Mouse (Mus musculus) left cerebral cortex, adult 9 months (tissue): Measurements from ENCODE around the gene Fbxo45.
"Not testable (repeated sequence)": the region's sequence is repeated elsewhere in the genome, so short reads cannot be mapped to it uniquely, and the experiment has no call there.

Source experiments
- DNase-seq, 2 experiments: peaks; one replicate each; pipeline ENCODE4 v3.0.0; 2022; ENCODE audit warnings: low spot score in 2 of 2

The Fbxo45 gene

DNA sequence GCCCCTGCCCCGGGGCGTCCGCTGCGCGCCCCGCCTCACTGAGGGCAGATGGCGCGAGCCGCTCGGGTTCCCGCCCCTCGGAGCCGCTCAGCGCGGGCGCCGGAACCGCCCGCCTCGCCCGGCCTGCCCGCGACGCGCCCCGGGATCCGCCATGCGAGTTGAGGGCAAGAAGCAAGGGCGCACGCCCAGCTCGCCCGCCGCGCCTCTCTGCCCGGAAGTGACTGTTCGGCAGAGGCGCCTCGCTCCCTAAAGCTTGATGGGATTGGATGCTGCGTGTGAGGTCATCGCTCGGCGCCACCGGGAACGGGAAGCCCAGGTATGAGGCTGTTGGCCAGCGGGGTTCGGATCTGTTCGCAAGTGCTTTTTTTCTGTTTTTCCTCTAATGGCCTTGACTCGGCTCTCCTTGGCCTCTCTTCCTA lies at the start of gene Fbxo45, which contains the start of gene Wdr53:
Gene Fbxo45, minus strand, starts transcription at position 207 of the 419 bp plus-strand sequence.
Gene Wdr53, plus strand, starts transcription at position 276 of the 419 bp plus-strand sequence.
- DNase-seq: peak; percentile 96 to 97

DNA sequence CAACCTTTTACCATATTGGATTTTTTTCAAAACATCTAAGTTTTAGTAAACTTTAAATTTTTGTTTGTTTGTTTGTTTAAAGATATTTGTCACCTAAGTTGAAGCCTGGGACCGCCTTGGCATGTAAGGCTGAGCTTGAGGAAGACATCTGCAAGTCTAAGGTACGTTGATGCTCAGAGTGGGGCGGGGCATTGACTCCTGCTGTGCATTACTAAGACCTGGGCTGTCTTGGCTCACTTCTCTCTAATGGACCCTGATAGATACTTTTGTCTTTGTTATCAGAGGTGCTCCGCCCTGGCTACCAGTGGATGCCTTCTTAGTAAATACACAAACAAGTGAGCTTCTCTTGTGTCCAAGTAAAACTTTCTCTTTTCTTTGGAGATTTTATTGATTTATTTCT lies 44.9 kb upstream of the Fbxo45 start:
- DNase-seq: no peak

DNA sequence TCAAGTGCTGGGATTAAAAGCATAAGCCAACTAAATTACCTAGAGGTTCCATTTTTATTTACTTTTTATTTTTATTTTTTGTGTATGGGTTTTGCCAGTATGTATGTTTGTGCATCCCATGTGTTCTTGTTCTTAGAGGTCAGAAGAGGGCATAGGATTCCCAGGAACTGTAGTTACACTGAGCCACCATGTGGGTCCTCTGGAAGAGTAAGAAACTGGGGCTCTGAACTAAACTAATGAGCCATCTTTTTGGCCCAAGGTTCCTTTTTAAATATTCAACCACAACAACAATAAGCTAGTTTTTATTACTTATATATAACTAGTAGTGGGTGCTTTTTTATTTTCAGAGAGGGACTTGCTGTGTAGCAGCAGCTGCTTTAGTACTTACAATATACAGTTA lies 35.6 kb upstream of the Fbxo45 start:
- DNase-seq: no peak

DNA sequence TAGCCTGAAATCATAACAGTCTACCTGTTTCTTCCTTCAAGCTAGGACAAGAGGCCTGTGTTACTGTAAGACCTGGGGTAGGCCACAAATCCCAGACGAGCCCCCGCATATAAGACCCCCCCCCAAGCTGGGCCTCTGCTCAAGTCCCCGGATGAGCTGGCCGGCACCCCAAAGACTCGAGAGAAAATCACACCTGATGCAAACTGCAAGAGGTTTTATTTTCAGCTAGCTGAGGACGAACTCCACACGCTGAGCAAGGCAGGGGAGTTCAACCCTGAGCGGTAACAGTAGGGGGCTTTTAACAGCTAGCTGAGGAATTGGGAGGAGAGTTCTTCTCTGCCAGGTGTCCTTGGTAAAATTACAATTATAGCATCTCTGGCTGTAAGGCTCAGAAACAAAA lies 33.3 kb upstream of the Fbxo45 start:
- DNase-seq: no peak

DNA sequence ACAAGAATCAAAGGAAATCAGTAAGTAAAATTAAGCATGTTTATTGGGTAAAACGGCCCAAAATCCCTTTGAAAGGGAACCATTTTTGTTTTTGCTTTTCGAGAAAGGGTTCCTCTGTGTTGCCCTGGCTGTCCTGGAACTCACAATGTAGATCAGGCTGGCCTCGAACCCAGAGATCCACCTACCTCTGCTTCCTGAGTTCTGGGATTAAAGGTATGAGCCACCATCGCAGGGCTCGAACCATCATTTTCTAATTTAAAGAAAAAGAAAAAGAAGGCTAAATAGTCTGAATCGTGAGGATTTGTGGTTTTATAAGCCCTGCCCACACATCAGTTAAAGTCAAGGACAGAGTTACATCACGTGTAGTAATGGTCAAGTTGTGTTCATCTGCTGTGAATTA lies 31.4 kb upstream of the Fbxo45 start:
- DNase-seq: no peak

DNA sequence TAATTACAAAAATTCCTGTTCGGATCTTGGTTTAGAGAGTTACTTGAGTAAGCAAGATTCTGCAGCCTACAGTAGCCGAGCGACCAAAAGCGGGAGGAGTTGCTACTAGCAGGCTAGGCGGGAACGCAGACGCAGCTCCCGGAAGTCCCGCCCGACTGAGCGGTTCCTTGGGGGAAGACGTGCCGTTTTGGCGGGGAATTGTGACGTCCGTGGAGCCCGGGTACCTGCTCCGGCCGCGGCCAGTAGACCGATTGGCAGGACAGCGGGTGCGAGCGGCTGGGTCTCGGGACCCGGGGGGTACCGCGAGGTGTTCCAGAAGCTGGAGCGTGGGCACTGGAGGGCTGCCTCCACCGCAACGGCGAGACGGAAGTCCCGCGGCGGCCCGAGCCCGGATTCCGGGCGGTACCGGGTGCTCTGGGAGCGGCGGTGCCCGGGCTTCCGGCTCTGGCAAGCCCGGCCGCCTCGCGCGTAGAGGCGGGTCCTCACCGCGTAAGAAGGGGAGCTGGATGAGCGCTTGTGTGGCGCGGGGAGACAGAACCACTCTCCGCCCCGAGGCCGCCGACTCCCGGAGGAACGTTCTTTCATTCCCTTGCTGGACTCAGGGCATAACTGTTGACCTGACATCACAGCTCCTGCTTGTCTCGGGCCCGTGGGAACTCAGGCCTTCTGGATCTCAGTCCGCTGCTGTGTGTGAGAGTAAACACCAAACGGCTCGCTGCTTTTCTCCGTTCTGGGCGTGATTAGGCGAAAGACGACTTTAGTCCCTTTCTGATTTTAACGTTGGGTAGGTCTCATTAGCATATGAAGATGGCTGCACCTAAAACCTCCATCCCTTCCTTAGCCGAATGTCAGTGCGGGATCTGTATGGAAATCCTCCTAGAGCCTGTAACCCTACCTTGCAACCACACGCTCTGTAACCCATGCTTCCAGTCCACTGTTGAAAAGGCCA lies 30.6 kb upstream of the Fbxo45 start, which contains the start of gene Rnf168:
Gene Rnf168, plus strand, starts transcription at position 152 of the 949 bp plus-strand sequence.
- DNase-seq: peak; percentile 72 to 90

DNA sequence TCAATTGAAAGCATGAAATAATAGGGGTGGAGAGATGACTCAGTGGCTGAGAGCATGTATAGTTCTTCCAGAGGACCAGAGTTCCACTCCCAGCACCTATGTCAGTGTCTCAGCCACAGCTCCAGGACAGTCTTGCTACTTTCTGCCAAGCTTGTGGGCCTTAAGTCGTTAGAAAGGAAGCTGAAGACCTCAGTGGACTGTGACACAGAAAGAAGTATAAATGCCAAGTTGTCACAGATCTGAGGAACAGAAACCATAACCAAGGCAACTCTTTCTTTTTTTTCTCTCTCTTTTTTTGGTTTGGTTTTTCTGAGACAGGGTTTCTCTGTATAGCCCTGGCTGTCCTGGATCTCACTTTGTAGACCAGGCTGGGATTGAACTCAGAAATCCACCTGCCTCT lies 28.9 kb upstream of the Fbxo45 start:
- no peak for DNase-seq

DNA sequence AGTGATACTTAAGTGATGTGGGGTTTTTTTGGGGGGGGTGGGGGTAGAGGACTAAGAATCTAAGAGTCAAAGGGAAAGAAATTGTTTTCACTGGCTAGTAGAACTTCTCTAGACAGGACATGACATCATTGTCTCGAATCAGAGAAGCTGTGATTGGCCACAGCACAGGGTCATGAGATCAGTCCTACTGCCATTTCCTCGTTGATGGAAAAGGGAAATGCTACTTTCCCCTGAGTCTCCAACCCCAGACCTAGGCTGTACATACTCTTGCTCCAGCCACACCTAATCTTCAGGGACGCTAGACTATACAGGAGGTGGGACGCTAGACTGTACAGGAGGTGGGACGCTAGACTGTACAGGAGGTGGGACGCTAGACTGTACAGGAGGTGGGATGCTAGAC lies 28.1 kb upstream of the Fbxo45 start:
- DNase-seq: no peak

DNA sequence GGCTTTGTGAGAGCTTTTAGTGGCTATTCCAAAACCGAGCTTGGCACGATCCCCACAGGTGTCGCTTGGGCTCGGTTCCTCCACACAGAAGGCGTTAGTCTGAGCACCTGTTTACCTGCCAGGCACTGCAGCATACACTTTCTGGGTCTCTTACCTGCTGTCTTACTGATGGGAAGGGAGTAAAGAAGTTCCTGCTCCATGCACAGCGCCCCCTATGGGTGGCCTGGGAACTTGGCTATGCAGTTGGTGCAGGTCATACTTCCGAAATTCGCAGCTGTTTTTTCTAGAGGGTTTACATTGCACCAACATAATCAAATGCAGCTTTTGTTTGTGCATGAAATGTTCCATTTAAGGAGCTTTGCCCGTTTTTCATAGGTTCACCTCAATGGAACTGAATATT lies 26.4 kb upstream of the Fbxo45 start:
- DNase-seq: no peak

DNA sequence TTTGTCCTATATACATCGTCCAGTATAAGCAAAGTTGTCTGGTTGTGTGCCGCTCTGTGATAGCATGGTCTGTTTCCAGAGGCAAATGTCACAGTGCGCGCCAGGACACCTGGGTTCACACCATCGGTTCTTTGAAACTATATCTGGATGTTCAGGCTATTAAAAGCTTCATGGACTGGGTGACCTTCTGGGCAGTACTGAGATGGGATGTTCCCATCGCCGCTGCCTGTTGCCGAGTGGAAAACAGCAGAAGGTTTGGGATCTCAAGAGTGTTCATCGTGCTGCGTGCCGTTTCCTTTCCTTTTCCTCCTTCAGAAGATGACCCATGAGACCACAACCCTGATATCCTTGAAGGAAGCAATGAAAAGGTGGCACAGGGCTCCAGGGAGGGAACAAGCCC lies 24.3 kb upstream of the Fbxo45 start, which contains the start of gene Smco1:
Gene Smco1, plus strand, starts transcription at position 178 of the 400 bp plus-strand sequence.
- DNase-seq: no peak

DNA sequence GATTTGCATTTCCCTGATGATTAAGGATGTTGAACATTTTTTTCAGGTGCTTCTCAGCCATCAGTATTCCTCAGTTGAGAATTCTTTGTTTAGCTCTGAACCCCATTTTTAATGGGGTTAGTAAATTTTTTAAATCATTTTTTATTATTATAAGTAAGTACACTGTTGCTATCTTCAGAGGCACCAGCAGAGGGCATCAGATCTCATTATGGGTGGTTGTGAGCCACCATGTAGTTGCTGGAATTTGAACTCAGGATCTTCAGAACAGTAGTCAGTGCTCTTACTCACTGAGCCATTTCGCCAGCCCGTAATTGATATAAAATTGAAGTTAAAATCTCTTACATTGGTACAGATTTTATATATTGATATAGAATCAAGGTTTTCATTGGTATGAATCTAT lies 17.3 kb upstream of the Fbxo45 start:
- DNase-seq: not testable (repeated sequence)

DNA sequence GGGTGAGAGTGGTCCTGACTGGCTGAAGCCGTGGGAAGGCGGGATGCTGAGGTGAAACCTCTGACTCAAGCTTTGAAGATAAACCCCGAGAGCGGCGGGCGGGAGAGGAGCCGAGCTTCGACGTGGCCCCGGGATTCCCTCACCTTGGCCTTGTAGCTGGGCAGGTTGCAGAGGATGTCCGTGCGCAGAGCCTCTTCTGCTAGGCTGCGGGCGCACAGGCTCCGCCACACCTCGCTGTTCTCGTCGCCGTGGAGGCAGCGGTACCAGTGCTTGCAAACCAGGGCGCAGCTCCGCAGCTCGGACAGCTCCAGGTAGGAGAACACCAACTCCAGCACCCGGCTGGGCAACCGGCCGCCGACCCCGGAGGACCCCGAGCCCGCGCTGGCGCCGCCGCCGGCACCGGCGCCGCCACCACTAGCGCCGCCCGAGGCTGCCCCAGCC lies 587 bp downstream of the Fbxo45 start:
- peak; percentile 20 to 49 for DNase-seq

DNA sequence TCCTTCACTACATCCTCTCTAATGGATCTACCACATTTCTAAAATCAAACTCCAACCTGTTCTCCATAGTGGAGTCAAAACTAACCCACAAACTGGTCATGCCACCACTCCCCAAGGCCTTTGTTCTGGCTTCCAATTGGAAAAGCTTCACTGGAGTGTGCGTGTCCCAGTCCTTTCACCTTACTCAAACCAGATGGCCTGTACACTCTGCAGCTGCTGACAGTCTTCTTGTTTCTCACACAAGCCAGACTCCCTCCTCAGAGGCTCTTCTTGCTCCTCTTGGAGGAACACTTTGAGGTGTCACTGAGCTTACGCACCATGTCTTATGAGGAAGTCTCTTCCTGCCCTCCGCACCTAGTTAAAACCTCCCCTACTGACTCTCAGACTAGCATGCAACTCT lies 3.1 kb downstream of the Fbxo45 start:
- DNase-seq: no peak

DNA sequence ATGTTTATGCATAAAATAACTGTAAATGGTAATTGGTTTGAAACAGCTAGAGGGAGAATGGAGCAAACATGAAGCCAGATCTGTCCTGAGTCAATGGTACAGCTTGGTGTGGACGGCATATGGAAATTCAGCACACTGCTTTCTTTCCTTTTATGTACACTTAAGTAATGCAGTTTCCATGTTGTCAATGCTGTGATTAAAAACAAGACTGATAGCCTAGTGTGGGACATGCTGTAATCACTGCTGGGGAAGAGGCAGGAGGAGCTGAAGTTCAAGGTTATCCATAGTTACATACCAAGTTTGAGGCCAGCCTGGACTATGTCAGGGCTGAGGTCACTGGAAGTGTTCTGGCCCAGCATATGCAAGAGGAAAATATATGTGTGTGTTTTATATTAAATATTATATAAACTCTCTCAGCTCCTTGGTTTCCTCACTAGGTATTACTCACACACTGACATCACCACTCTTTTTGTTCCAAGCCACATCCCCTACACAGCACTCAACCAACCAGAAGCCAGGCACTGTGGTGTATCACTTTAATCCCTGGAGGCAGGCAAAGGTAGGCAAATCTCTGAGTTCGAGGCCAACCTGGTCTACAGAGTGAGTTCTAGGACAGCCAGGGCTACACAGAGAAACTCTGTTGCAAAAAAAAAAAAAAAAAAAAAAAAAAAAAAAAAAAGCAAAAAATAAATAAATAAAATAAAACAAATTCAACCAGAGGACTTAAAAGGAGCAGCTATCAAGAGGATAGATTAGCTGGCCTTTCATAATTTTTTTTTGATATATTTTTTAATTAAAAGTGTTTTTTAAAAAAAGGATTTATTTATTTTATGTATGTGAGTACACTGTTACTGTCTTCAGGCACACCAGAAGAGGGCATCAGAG lies 7.3 kb downstream of the Fbxo45 start:
- no peak for DNase-seq

DNA sequence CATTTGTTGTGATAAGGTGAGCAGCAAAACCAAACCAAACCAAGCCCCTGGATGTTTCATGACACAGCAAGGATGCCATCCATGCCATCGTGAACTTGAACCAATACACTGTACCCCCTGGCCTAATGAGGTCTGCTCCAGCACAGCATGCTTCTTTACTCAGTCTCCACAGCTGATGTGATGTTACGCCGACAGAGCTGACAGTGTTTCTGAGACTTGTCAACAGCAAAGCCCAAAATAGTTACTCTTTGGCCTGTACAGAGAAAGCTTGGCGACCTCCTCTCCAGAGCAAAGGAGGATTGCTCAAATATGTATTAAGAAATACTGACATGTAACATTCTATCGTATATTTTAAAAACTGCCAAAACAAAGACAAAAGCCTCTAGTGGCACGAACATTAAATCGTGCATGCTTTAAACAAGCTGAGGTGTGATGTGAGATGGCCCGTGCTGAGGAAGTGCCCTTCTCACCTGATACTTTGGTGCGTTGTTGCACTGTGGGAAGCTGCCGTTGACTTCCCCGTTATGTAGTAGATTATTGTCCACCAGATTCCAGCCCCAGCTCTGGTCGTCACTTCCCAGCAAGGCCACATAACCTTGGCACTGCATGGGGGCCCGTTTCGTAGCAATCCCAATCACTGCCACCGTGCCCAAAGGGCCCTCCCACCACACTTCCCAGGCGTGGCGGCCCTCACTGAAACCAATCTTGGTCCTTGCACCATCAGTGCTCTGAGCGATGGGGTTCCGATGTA lies 8.9 kb downstream of the Fbxo45 start:
- no peak for DNase-seq

DNA sequence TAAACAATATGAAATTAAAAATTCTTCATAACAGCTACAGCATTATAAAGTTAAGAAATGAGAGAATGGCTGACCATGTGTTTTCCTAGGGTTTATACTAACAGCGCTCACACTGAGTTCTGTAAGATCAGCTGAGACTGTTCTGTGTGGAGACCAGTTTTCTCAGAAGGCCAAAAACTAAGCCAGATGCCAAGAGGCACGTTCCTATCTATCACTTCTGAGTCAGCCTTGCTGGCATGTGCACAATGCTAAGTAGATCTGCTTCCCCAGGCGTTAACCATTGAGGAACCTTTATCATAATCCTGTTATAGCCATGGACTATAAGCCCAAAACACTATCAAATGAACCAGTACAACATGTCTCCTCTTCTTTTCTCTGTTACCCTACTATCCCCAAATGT lies 14.9 kb downstream of the Fbxo45 start:
- not testable (repeated sequence) for DNase-seq

DNA sequence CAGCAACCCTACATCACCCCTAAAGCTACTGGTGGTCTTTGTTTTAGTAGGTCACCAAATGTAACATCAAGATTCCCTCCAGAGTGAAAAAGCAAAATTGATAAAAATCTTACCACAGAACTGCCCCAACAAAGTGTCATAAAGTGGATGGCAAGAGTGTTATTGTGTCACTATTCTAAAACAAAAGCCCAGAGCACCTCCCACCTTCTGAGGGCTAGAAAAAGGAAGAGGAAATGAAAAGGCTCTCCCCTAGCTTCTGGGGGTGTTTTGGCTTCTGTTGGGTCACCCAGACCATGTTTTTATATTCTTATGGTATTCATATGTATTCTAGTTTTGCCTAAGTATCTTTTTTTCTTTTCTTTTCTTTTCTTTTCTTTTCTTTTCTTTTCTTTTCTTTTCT lies 24.6 kb downstream of the Fbxo45 start:
- DNase-seq: no peak

DNA sequence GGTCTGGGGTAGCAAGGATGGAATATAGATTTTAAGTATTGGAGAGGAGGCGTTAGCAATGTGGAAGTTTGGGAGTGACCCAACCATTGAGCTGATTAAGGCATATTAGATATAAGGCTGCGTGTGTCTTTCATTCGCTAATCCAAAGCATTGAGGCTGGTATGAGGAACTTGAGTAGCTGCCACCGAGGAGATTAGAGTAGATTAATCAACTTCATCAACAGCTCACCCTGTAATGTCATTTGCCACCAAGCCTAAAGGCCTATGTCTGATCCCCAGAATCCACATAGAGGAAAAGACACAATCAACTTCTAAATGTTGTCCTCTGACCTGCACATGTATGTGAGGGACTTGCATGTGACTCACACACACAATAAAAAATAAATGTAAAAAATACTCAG lies 25.2 kb downstream of the Fbxo45 start:
- no peak for DNase-seq

DNA sequence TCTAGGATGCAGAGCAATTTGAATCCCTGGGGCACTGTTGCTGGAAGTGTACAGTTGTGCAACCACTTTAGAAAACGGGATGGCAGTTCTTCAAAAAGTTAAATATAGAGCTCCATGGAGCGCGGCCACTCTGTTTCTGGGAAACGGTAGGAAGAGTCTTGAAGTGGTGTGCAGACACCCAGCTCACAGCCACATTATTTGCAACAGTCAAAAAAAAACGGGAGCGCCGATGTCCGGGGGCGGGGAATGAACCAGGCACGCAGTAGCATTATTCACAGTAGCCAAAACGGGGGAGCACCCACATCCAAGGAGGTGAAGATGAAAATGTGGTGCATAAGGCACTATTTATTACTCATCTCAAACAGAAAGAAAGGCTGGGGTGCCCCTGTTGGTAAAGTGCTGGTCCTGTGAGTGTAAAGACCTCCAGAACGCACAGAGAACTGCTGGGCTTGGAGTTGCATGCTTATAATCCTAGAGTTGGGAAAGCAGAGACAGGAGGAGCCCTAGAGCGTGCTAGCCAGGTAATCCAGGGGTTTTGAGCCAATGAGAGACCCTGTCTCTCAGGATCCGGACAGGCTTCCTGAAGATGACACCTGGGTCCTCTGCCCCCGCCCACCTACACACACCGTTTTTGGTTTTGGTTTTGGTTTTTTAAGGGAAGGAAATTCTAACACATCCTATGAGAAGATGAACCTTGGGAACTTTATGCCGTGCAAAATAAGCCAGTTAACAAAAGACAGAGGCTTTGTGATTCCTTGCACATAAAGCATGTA lies 32.0 kb downstream of the Fbxo45 start:
- peak; percentile 18 to 48 for DNase-seq

DNA sequence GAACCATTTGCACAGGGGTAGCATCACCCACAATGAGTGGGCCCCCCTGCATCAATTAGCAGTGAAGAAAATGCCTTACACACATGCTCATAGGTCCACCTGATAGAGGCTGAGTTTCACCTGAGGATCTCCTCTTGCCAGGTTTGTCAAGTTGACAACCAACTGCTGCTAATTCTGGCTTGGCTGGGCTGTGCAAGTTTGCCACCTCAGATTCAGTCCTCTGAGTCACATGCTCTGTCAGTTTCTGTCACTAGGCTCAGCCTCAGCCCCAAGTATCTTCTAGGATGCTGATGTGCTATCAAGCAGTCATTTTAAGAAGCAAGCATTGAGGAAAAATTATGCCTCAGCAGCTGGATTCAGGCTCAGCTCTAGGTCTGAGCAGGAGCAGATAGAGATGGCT lies 32.8 kb downstream of the Fbxo45 start:
- DNase-seq: no peak

DNA sequence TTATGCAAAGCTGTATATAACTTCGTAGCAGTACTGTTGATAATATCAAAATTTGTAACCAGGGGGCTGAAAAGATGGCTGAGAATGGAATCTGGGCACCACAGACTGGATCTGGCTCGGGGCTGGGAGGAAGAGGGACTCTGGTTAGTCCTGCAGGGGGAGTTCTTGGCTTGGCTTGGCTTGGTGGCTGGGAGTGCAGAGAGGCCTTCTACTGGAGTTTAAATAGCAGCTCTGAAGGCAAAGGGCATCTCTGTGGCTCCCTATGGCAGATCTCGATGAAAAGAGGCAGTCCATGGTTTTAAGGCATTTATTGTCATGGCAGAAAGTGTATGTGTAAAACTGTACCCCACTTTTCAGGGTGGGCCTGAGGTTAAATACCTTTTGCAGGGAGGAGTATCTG lies 42.1 kb downstream of the Fbxo45 start:
- DNase-seq: no peak
